Mouse (Mus musculus): Measurements from ENCODE around the gene Epdr1. TPM values are rescaled to one million over a fixed set of nuclear protein-coding genes. Genes with fewer than 3 reads are reported as not detected.

The Epdr1 gene
- polyA plus RNA-seq, 1 experiment, result 26.8 TPM

- TF ChIP-seq POLR2AphosphoS2 (IDR thresholded peaks at IDR 0.05; ENCODE audit: insufficient read length, low read depth), result no peak
- no peak for TF ChIP-seq TCF3 (IDR thresholded peaks at IDR 0.05; ENCODE audit: insufficient read length, low read depth)
- no peak for TF ChIP-seq MYOG (IDR thresholded peaks at IDR 0.05; ENCODE audit: control insufficient read depth in 1 of 3, insufficient read depth in 1 of 3, insufficient read length in 2 of 3, low read depth in 2 of 3)
- no peak for TF ChIP-seq MAX (IDR thresholded peaks at IDR 0.05; ENCODE audit: low read depth)
- no peak for TF ChIP-seq USF1 (IDR thresholded peaks at IDR 0.05; ENCODE audit: low read depth)
- TF ChIP-seq MYOD1 (IDR thresholded peaks at IDR 0.05; ENCODE audit: control insufficient read depth in 1 of 3, insufficient read length in 2 of 3, low read depth in 2 of 3), result no peak
- no peak for TF ChIP-seq POLR2A (IDR thresholded peaks at IDR 0.05; ENCODE audit: insufficient read length, low read depth)
- TF ChIP-seq CEBPB (IDR thresholded peaks at IDR 0.05; ENCODE audit: insufficient read depth, poor library complexity, severe bottlenecking), result no peak
- TF ChIP-seq TCF12 (IDR thresholded peaks at IDR 0.05; ENCODE audit: insufficient read depth, poor library complexity, severe bottlenecking), result no peak
- TF ChIP-seq E2F4 (IDR thresholded peaks at IDR 0.05; ENCODE audit: insufficient read depth), result no peak
- TF ChIP-seq SRF (IDR thresholded peaks at IDR 0.05; ENCODE audit: control insufficient read depth, insufficient read length, low read depth), result no peak
- TF ChIP-seq REST (IDR thresholded peaks at IDR 0.05; ENCODE audit: insufficient read depth, insufficient read length), result no peak
- Histone ChIP-seq H3K27me3 (ENCODE audit: control insufficient read depth, insufficient read depth, insufficient read length) (no peaks in the 10 kb centered on the region), H3K4me3 (no peak overlapping the region), H3ac (ENCODE audit: control insufficient read depth, insufficient read length) (no peak overlapping the region), H3K79me2 (ENCODE audit: control insufficient read depth, insufficient read depth) (no peaks in the 10 kb centered on the region), H3K36me3 (ENCODE audit: control insufficient read depth, insufficient read depth) (peaks cover 1% of the 10 kb centered on the region), H3K4me2 (ENCODE audit: low read depth) (no peak overlapping the region)
These were observed 17.2 kb downstream of the Epdr1 start for GRCm38 (mm10) chr13:19602531-19602930.

GRCm38 (mm10) chr13:19599242-19599641, 20.5 kb downstream of the Epdr1 start:
- TF ChIP-seq POLR2AphosphoS2 (IDR thresholded peaks at IDR 0.05; ENCODE audit: insufficient read length, low read depth) (no peak), TCF3 (IDR thresholded peaks at IDR 0.05; ENCODE audit: insufficient read length, low read depth) (no peak), USF1 (IDR thresholded peaks at IDR 0.05; ENCODE audit: low read depth) (no peak), REST (IDR thresholded peaks at IDR 0.05; ENCODE audit: insufficient read depth, insufficient read length) (no peak), CEBPB (IDR thresholded peaks at IDR 0.05; ENCODE audit: insufficient read depth, poor library complexity, severe bottlenecking) (no peak), MAX (IDR thresholded peaks at IDR 0.05; ENCODE audit: low read depth) (no peak), POLR2A (IDR thresholded peaks at IDR 0.05; ENCODE audit: insufficient read length, low read depth) (no peak), SRF (IDR thresholded peaks at IDR 0.05; ENCODE audit: control insufficient read depth, insufficient read length, low read depth) (no peak), E2F4 (IDR thresholded peaks at IDR 0.05; ENCODE audit: insufficient read depth) (no peak), TCF12 (IDR thresholded peaks at IDR 0.05; ENCODE audit: insufficient read depth, poor library complexity, severe bottlenecking) (no peak), MYOD1 (IDR thresholded peaks at IDR 0.05; ENCODE audit: control insufficient read depth in 1 of 3, insufficient read length in 2 of 3, low read depth in 2 of 3) (no peak), MYOG (IDR thresholded peaks at IDR 0.05; ENCODE audit: control insufficient read depth in 1 of 3, insufficient read depth in 1 of 3, insufficient read length in 2 of 3, low read depth in 2 of 3) (no peak)
- Histone ChIP-seq H3K4me2 (ENCODE audit: low read depth) (no peak overlapping the region), H3K79me2 (ENCODE audit: control insufficient read depth, insufficient read depth) (no peaks in the 10 kb centered on the region)

GRCm38 (mm10) chr13:19595141-19595540, 24.6 kb downstream of the Epdr1 start:
- H3K36me3 ChIP-seq (ENCODE audit: control insufficient read depth, insufficient read depth), result peaks cover 10% of the 10 kb centered on the region
- no peak overlapping the region for H3ac ChIP-seq (ENCODE audit: control insufficient read depth, insufficient read length)
- H3K27me3 ChIP-seq (ENCODE audit: control insufficient read depth, insufficient read depth, insufficient read length), result no peaks in the 10 kb centered on the region
- TF ChIP-seq MYOG (IDR thresholded peaks at IDR 0.05; ENCODE audit: control insufficient read depth in 1 of 3, insufficient read depth in 1 of 3, insufficient read length in 2 of 3, low read depth in 2 of 3), result no peak
- no peak for TF ChIP-seq POLR2AphosphoS2 (IDR thresholded peaks at IDR 0.05; ENCODE audit: insufficient read length, low read depth)
- no peak for TF ChIP-seq POLR2A (IDR thresholded peaks at IDR 0.05; ENCODE audit: insufficient read length, low read depth)
- TF ChIP-seq TCF3 (IDR thresholded peaks at IDR 0.05; ENCODE audit: insufficient read length, low read depth), result no peak
- TF ChIP-seq MYOD1 (IDR thresholded peaks at IDR 0.05; ENCODE audit: control insufficient read depth in 1 of 3, insufficient read length in 2 of 3, low read depth in 2 of 3), result no peak
- no peak for TF ChIP-seq USF1 (IDR thresholded peaks at IDR 0.05; ENCODE audit: low read depth)
- TF ChIP-seq REST (IDR thresholded peaks at IDR 0.05; ENCODE audit: insufficient read depth, insufficient read length), result no peak
- TF ChIP-seq SRF (IDR thresholded peaks at IDR 0.05; ENCODE audit: control insufficient read depth, insufficient read length, low read depth), result no peak
- TF ChIP-seq CEBPB (IDR thresholded peaks at IDR 0.05; ENCODE audit: insufficient read depth, poor library complexity, severe bottlenecking), result no peak
- no peak for TF ChIP-seq E2F4 (IDR thresholded peaks at IDR 0.05; ENCODE audit: insufficient read depth)
- no peak for TF ChIP-seq MAX (IDR thresholded peaks at IDR 0.05; ENCODE audit: low read depth)
- no peak for TF ChIP-seq TCF12 (IDR thresholded peaks at IDR 0.05; ENCODE audit: insufficient read depth, poor library complexity, severe bottlenecking)
- H3K79me2 ChIP-seq (ENCODE audit: control insufficient read depth, insufficient read depth), result no peaks in the 10 kb centered on the region
- H3K4me2 ChIP-seq (ENCODE audit: low read depth), result no peak overlapping the region
- H3K4me3 ChIP-seq, result no peak overlapping the region

More at GRCm38 (mm10) chr13:19599242-19599641, 20.5 kb downstream of the Epdr1 start:
- no peaks in the 10 kb centered on the region for H3K27me3 ChIP-seq (ENCODE audit: control insufficient read depth, insufficient read depth, insufficient read length)
- no peak overlapping the region for H3ac ChIP-seq (ENCODE audit: control insufficient read depth, insufficient read length)
- peaks cover 3% of the 10 kb centered on the region for H3K36me3 ChIP-seq (ENCODE audit: control insufficient read depth, insufficient read depth)
- no peak overlapping the region for H3K4me3 ChIP-seq

- Histone ChIP-seq H3K79me2 (ENCODE audit: control insufficient read depth, insufficient read depth) (no peaks in the 10 kb centered on the region), H3ac (ENCODE audit: control insufficient read depth, insufficient read length) (no peak overlapping the region), H3K4me3 (no peak overlapping the region), H3K27me3 (ENCODE audit: control insufficient read depth, insufficient read depth, insufficient read length) (no peaks in the 10 kb centered on the region), H3K36me3 (ENCODE audit: control insufficient read depth, insufficient read depth) (peaks cover 7% of the 10 kb centered on the region), H3K4me2 (ENCODE audit: low read depth) (peak overlapping the region; percentile 54)
- no peak for TF ChIP-seq REST (IDR thresholded peaks at IDR 0.05; ENCODE audit: insufficient read depth, insufficient read length)
- no peak for TF ChIP-seq USF1 (IDR thresholded peaks at IDR 0.05; ENCODE audit: low read depth)
- no peak for TF ChIP-seq POLR2A (IDR thresholded peaks at IDR 0.05; ENCODE audit: insufficient read length, low read depth)
- no peak for TF ChIP-seq MYOG (IDR thresholded peaks at IDR 0.05; ENCODE audit: control insufficient read depth in 1 of 3, insufficient read depth in 1 of 3, insufficient read length in 2 of 3, low read depth in 2 of 3)
- no peak for TF ChIP-seq TCF3 (IDR thresholded peaks at IDR 0.05; ENCODE audit: insufficient read length, low read depth)
- no peak for TF ChIP-seq TCF12 (IDR thresholded peaks at IDR 0.05; ENCODE audit: insufficient read depth, poor library complexity, severe bottlenecking)
- TF ChIP-seq CEBPB (IDR thresholded peaks at IDR 0.05; ENCODE audit: insufficient read depth, poor library complexity, severe bottlenecking), result no peak
- no peak for TF ChIP-seq E2F4 (IDR thresholded peaks at IDR 0.05; ENCODE audit: insufficient read depth)
- TF ChIP-seq MAX (IDR thresholded peaks at IDR 0.05; ENCODE audit: low read depth), result no peak
- TF ChIP-seq MYOD1 (IDR thresholded peaks at IDR 0.05; ENCODE audit: control insufficient read depth in 1 of 3, insufficient read length in 2 of 3, low read depth in 2 of 3), result no peak
- no peak for TF ChIP-seq POLR2AphosphoS2 (IDR thresholded peaks at IDR 0.05; ENCODE audit: insufficient read length, low read depth)
- TF ChIP-seq SRF (IDR thresholded peaks at IDR 0.05; ENCODE audit: control insufficient read depth, insufficient read length, low read depth), result no peak
These were observed 28.5 kb downstream of the Epdr1 start for GRCm38 (mm10) chr13:19590996-19591759.
